Mouse (Mus musculus): ENCODE data around the gene Ehbp1.

DNA sequence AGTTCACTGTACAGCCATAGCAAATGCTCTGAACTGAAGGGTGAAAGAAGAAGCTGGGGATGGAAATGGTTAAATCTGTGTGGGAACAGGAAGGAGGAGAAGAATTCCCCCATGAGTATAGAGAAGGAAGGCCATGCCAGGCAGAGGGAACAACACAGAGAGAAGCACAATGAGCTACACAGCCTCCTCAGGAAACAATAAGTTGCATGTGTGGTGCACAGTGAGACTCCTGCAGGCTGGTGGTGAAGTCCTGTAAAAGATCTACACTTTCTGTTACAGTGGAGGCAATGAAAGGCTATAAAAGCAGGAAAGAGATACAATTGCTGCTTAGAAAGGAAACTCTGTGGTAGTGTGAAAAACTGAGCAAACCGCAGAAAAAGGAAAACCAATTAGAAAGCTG is 357.0 kb downstream of the Ehbp1 start:
- TF ChIP-seq CTCF (IDR thresholded peaks at IDR 0.05; ENCODE audit: borderline replicate concordance, insufficient read depth, low read length) (no peak), POLR2A (IDR thresholded peaks at IDR 0.05; ENCODE audit: low read depth, low read length) (no peak)
